Mouse (Mus musculus) thymus, postnatal 25 days (tissue): ENCODE results near the gene Gdpd3.
A peak's percentile ranks its signal among the peaks of the same experiment; 100 is the strongest.

Experiments used
- DNase-seq: peaks from one replicate; pipeline ENCODE4 v3.0.0; 2022

Gdpd3 gene

DNA sequence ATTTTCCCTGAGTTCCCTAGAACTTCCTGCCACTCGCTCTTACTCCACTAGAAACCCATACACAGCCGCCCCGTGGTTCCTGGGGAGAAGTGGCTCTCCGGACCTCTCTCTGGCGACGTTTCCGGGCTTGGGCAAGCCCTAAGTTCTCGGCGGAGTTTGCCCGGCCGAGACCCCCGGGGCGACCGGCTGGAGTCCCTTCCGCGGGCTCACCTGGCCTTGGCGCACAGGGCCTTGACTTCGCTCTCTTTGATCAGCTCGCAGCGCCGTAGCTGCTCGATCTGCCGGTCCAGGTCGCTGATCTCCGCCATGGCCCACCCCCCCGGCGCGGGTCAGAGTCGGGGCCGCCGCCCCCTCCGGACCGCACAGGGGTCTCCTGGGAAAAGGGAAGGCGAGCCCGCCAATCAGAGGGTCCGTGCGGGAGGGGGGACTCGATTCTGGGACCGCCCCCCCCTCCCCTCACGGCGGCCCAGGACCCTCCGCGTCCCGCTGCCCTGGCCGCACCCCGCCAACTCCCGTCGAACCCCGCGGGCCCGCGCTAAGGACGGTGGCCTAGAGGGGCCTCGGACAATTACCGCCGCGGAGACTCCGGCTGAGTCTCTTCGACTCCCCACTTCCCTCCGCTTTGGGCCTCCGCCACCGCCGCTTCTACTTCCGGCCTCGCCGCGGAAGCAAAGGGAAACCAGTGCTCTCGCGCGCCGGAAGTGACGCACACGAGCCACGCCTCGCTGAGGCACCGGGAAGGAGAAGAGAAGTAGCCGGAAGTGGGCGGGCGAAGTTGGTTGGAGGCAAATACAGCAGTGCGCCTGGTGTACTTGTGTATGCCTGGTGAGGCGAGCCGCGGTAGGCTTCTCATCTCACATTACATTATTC is 26.0 kb downstream of the Gdpd3 start, which contains the start of gene Ppp4c:
Gene Ppp4c (minus strand): TSS at position 646 of the 870 bp plus-strand sequence.
- DNase-seq: peak; percentile 96

DNA sequence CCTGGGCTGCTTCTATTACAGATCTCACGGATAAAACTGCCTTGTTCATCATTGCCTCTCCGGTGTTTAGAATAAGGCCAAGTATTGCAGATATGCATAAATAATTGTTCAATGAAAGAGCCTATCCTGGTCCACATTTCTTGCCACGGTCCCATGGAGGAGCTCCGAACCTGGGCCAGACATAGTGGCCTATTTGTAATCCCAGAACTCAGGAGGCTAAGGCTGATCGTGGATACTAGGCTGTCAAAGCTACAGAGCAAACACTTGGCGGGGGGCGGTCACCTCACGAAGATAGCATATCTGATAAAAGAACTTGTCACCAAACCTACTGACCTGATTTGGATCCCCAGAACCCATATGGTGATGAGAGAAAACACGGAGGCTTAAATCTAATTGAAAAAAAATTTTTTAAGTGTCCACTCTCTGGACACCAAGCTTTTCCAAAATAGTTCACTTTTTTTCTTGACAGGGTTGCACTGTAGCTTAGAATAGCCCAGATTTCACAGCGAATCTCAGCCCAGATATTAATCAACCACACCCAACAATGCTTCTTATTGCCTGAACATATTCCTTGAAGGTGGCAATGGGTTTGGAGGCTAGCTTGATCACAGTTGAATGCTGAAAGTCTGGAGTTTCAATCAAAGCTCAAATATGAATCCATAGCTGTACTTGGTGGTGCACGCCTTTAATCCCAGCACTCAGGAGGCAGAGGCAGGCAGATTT is 26.7 kb downstream of the Gdpd3 start:
- no peak for DNase-seq

DNA sequence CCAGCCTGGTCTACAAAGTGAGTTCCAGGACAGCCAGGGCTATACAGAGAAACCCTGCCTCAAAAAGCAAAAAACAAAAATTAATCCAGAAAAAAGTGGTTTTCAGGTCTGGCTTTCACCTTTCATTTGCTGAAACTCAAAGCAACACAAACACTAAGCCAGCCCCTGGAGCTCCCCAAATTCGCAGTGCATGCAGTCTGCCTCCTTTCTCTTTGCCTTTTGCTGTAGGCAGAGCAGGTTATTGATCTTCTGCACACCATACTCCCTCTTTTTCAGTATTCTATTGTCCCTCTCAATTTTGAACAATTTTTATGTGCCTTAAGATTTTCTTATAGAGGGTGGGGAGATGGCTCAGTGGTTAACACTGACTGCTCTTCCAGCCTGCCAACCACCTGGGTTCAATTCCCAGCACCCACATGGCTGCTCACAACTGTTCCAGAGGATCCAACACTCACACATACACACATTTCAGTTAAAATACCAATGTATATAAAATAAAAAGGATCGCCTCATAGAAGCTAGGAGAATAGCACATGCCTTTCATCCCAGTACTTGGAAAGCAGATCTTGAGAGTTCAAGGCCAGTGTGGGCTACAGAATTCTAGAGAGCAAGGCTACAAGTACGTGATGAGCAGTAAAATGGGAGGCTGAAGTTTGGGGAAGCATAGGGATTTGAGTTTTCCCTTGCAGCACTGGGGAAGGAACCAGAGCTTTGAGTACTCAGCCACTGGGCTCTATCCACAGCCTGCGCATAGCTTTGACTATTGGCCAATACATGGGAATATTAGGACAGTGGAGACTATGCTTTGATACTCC is 27.5 kb downstream of the Gdpd3 start:
- DNase-seq: no peak

DNA sequence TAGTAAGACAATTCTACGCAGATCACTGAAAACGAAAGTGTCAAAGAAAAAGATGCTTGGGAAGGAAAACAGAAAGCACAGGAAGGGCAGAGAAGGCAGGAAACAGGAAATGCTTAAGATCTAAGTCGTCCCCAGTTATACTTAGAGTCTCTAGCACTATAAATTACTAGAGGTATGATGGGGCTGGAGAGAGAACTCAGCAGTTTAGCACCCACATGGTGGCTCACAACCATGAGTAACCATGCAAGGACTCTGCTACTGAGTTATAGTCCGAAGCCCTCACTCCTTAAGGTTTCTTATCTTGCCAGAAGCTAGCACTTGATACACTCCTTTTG is 28.1 kb downstream of the Gdpd3 start:
- no peak for DNase-seq

DNA sequence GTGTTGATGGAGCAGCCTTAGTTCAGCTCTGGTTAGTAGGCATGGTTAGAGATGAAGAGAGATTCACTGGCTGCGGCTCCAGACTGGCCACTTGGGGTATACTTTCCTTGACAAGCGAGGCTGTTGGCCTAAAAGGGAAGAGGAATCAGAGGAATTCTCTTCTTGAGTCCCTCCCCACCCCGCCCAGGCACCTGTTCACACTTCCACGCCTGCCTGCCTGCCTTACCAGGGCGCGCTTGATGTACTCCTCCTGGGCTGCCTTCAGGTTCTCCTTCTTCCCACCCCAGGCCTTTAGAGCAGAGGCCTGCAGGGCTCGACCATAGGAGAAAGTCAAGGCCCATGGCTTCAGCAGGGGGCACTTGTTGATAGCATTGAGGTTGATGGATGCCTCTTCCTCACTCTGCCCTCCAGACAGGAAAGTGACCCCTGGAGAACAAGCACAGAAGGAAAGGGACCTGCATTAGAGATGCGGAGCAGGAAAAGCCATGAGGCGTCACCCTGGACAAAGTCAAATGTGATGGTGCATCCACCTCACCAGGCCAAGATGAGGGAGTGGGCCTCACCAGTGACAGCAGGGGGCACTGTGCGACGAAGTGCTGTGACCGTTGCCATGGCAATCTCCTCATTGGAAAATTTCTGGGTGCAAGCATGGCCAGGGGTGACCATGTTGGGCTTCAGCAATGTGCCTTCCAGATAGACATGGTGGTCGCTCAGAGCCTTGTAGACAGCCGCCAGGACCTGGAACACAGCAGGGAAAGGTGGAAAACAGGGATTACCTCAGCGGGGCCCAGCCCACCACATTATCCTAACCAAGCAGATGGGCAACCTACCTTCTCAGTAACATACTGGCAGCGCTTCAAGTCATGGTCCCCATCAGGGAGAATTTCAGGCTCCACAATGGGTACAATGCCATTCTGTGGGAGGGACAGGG is 29.5 kb downstream of the Gdpd3 start:
- DNase-seq: no peak

DNA sequence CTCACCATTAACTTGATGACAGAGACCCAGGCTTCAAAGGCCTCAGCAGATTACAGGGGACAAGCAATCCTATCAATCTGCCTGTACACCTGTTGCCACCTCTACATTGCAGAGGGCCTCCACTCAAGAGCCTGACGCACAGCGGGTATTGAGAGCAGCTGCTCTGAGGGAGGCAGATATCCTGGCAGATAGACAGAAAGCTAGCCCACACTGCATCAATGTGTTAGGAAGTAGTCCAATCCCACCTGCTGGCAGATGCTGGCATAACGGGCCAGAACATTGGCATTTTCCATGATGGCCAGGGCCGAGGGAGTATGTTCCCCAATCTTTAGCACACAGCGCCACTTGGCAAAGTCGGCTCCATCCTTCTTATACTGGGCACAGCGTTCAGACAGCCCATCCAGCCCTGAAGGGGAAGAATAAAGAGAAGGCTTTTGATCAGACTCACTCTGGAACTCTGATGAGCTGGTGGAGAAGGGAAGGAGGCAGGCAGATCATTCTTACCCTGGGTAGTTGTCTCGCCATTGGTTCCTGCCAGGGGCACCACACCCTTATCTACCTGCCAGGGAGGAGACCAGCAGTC is 30.3 kb downstream of the Gdpd3 start:
- DNase-seq: no peak

DNA sequence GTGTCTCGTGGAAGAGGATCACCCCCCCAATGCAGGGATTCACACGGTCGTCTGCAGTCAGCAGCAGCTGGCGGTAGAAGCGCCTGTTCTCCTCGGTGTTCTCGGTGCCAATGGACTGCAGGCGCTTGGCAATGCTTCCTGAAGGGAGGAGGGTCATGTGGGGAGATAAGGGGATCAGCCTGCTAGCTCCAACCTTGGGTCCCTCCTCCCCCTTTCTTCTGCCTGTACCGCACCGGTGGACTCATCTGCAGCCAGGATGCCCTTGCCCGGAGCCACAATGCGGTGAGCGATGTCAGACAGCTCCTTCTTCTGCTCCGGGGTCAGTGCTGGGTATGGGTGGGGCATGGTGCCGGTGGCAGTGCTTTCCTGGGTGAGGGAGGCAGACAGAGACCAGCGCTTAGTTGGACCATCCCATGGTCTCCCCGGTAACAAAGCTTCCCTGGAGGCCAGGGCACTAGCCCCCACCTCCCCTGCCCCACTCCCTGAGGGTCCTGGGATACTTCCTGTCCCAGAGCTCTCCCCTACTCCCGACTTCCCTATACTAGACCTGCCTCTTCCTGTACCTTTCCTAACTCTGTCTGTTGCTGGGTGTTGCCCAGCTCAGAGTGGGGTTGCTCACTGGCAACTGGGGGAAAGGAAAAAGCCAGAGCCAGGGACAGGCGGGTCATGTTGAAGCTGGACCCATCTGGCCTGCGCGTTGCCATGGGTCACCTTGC is 31.4 kb downstream of the Gdpd3 start, which contains the start of gene Fam57b:
Gene Fam57b (plus strand): TSS at position 258 of the 716 bp plus-strand sequence.
- no peak for DNase-seq

DNA sequence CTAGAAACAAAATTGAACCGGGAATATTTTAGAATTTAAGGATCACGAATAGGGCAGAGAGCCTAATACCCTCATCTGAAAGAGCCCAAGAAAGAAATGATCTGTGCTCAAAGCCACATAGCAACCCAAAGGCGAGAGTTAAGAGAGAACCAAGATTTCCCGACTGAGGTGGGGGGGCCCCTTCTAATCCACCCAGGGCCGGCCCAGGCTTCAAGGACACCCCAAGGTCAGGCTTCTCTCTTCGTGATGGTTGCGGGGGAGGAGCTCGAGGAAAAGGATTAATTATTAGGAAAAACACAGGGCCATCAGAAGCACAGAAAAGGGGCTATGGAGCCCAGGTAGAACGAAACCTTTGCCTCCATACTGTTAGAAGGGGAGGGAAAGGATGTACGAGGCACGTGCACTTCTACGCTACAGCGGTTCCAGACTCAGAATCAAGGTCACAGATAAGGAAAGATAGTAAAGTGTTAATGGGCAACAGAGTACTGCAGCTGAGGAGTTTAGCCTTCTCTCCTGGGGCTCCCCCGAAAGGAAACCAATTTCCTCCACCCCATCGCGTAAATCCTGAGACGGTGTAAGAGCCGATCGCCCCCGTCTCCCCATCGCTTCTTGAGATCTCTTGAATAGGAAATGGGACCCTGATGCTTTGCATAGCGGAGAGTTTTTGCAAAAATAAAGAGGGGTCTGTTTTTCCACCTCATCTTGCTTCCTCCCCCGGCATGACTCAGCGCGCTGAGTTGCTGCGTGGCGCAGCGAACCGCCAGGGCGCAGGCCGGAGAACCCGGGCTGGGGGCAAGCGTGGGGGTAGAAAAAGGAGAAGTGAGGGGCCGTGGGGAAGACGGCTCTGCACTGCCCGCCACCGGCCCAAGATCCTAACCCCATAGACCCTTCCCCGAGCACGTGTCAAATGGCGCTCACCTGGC is 32.3 kb downstream of the Gdpd3 start:
- DNase-seq: no peak

DNA sequence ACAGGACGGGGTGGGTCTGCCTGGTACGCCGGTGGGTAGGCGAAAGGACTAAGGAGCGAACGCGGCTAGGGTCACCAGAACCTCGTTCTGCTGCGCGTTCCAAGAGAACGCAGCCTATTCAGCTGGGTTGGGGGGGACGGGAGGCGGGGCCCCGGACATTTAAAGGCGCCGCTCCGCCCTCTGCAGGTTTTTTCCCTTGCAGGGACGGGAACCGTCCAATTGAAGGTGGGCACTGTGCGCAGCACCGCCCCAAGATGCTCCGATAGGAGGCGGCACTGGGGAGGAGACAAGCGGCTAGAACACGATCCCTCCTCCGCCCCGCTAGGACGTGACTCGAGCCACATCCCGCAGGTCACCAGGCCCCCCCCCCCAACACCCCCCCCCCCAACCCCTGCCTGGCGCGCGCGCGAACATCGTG is 32.9 kb downstream of the Gdpd3 start:
- peak; percentile 97 for DNase-seq

DNA sequence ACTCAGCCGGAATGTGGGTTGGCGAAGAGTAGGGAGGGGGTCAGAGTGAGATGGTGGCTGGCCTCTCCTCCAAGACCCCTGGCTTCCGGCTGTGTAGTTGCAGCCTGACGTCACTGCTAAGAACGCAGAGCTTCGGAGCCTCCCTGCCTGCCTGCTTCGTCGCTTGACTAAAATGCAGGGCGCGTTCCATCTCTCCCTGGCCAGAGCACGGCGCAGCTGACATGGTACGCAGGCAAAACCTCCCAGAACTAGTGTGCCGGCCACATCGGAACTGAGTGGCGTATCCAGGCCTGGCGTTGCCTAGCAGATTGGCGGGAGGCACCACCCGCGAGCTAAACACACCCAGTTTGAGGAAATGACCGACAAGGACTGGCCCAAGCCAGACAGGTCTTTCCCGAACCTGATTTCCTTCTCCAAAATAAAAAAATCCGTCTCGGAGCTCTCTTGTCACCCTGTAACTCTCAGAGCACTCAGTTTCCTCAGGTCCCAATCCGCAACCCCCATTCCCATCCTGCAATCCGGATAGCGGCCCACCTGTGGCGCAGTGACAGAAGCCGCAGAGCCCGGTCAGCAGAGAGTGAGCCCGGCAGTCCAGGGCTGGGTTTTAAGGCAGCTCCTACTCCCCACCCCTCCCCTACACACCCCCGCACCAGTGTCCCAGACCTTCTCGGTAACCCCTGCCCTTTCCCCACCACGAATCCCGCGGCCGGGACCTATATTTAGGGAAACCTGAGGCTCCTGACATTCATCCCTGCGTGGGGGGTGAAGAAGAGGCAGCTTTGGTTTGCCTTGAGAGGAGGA is 33.5 kb downstream of the Gdpd3 start:
- DNase-seq: no peak

DNA sequence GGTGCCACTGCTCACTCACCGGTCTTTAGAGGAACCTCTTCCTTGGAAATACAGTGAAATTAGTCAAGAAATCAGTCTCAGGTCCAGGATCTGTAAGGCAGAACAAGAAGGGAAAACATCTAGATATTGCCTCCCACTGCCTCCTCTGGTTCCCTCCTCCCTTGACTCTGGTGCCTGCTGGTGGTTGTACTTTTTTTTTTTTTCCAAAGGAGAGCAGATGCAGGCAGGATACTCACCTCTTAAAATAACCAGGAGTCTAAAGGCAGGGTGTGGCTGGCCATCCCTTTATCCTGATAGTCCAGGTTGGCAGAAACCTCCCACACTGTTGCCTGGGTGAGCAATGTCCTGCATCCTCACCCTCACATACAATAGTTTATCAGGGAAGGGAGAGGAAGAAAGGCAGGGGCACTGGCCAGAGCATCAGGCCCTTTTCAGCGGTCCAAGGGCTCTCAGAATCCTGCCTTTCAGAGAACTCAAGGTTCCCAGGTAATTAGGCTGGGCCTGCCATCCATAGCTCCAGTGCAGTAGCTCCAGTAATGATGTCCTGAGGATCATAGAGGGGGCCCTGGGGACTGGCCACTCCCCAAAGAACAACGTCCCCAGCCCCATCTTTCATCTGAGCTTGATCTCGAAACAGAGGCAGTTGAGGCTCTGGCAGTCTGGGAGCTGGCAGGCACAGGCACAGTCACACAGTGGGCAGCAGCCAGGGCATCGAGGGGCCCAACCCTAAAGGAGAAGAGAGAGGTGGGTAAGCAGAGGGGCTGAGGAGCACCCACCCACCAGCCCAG is 34.3 kb downstream of the Gdpd3 start:
- no peak for DNase-seq

DNA sequence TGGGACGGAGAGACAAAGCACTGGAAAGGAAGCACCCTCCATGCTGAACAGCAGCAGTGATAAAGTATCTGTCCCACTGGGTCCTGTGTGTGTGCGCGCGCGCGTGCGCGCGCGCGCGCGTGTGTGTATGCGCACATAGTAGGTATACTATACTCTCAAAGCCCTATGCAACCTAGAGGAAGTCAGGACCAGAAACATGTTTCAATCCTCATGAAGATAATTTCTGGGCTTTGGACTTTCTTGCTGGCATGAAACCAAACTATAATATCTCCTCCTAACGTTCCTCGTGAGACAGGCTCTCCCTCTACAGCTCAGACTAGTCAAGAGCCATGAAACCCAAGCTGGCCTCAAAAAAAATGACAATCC is 34.9 kb downstream of the Gdpd3 start:
- DNase-seq: no peak

DNA sequence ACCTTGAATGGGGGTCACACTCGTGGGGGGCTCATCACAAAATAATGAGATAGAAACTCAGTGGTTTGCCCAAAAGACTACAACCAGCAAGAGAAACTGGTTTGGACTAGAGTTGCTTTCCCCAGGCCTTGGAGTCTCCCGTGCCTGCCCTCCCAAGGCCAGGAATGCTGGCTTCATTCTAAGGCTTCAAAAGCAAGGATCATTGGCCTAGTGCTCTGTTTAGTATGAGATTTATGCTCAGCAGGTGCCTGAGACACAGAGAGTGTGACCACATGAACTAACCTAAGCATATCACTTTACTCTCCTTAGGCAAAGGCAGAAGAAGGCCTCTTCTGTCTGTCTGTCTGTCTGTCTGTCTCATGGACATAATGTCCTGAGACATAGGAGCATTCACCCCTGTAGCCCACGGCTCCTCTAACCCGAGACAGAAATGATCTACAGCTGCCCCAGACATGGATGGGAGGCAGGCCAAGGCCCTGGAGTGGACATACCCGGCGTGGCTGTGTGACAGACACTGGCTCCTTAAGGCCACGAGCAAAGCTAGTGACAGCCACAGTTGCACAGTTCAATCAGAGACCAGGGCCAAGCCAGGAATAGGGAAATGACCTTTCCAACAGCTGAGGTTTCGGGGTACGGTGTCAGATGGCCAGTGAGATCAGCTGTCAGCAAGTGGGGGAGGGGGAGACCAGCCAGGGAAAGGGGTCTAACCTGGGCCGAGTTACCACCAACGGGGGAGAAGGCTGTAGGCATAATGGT is 36.2 kb downstream of the Gdpd3 start:
- no peak for DNase-seq

DNA sequence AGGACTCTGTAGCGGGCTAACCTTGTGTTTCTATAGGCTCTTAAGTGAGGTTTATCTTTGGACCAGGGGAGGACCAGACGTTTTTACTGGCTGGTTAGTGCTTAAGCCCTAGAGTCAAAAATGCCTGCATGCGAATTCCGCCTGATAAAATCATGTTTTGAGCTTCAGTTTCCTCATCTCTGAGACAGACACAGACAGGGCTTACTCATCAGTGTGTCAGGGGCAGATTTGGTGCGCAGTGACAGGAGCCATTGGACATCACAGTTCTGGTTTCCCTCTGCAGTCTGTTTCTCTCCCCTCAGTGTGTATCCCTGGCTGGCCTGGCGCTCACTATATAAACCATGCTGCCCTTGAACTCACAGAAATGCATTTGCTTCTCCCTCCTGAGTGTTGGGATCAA is 37.0 kb downstream of the Gdpd3 start:
- no peak for DNase-seq

DNA sequence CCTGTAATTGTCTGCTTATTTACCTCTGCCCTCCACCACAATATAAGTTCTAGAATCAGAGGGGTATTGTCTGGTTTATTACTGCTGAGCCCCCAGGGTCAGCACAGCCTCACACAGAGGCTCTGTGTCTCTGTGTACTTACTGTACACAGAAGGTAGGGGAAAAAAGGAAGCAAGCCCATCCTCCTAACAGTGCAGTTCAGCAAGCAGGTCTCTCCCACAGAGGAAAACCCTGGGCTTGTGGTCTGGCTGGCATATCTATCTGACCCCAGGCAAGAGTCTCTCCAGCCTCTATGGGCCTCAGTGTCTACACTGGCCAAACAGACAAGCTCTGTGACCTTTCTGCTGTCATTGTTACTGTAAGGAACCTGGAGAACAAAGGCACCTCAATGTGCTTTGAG is 37.6 kb downstream of the Gdpd3 start:
- DNase-seq: no peak

DNA sequence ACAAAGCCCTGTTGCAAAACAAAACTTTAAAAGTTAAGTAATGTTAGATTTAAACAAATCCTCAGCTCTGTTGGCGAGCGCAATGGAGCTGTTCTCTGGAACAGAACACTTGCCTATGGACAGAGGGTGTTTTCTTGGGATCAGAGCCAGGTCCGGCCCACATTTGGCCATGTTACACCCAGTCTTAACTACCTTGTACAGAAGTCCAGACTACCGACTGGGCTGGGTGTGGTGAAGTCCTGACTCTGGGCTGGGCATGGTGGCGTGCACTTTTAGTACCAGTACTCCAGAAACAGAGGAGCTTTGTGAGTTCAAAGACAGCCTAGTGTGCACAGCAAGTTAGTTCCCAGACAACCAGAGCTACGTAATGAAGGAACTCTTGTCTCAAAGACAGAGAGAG is 40.8 kb downstream of the Gdpd3 start:
- no peak for DNase-seq

DNA sequence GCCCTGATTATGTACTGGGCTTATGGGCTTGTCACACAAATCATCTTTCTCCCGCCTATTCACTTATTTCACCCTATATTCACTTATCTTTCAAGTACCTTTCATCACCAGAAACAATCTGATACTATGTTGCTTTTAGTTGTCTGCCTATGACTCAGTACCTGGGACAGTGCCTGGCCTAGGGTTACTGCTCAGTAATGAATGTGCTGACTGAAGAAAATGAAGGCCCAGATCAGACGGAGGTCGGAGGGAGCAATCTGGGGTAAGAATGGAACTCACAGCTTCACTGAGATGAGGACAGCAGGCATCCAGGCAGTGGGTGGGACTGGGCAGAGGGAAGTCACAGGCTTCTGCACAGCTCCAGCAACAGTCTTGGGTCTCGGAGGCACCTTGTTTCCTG is 41.3 kb downstream of the Gdpd3 start:
- no peak for DNase-seq
